Mouse (Mus musculus): ENCODE data around the gene Tmem235.

- TF ChIP-seq POLR2A (IDR thresholded peaks at IDR 0.05; ENCODE audit: insufficient read depth, low read length) = no peak
- peak; percentile 24 for TF ChIP-seq CTCF (IDR thresholded peaks at IDR 0.05; ENCODE audit: low read depth, low read length)
Observed at GRCm38 (mm10) chr11:117874419-117874818, 13.9 kb downstream of the Tmem235 start.

All from ES-Bruce4 (cell line).